Mouse (Mus musculus): Measurements from ENCODE around the gene Dhodh. TPM values are rescaled to one million over a fixed set of nuclear protein-coding genes. Genes with fewer than 3 reads are reported as not detected.
A peak's percentile ranks its signal among the peaks of the same experiment; 100 is the strongest.

Dhodh gene
- total and polyA plus RNA-seq, 2 experiments, result 7.5 to 14.0 TPM

GRCm38 (mm10) chr8:109584830-109585229, 23.6 kb downstream of the Dhodh start:
- peak; percentile 98 for DNase-seq (ENCODE audit: extremely low read depth, low read depth, low spot score)
- Histone ChIP-seq H3K27ac (replicated peaks; ENCODE audit: insufficient read depth, low read depth, low read length) (peak overlapping the region; percentile 100), H3K27me3 (ENCODE audit: control insufficient read depth, insufficient read depth, low read length) (no peaks in the 10 kb centered on the region), H3K9ac (ENCODE audit: low read depth, low read length) (peak overlapping the region; percentile 66), H3K79me2 (ENCODE audit: control insufficient read depth, insufficient read depth, low read length) (no peaks in the 10 kb centered on the region), H3K4me1 (ENCODE audit: control insufficient read depth, insufficient read depth, low read length) (peaks cover 29% of the 10 kb centered on the region), H3K36me3 (ENCODE audit: control insufficient read depth, insufficient read depth, low read length) (no peaks in the 10 kb centered on the region), H3K4me3 (ENCODE audit: insufficient read depth, low read depth, low read length) (no peak overlapping the region)
- TF ChIP-seq CTCF (IDR thresholded peaks at IDR 0.05; ENCODE audit: low read depth, low read length) (no peak), POLR2A (IDR thresholded peaks at IDR 0.05; ENCODE audit: extremely low read depth, insufficient read depth, low read length) (no peak)
- WGBS, result 29% methylated on average over 3 of the region's 3 CpGs

GRCm38 (mm10) chr8:109584293-109584692, 24.2 kb downstream of the Dhodh start:
- Histone ChIP-seq H3K27ac (replicated peaks; ENCODE audit: insufficient read depth, low read depth, low read length) (peak overlapping the region; percentile 95), H3K4me1 (ENCODE audit: control insufficient read depth, insufficient read depth, low read length) (peaks cover 29% of the 10 kb centered on the region), H3K9ac (ENCODE audit: low read depth, low read length) (peak overlapping the region; percentile 64), H3K27me3 (ENCODE audit: control insufficient read depth, insufficient read depth, low read length) (no peaks in the 10 kb centered on the region), H3K36me3 (ENCODE audit: control insufficient read depth, insufficient read depth, low read length) (no peaks in the 10 kb centered on the region), H3K4me3 (ENCODE audit: insufficient read depth, low read depth, low read length) (peak overlapping the region; percentile 34), H3K79me2 (ENCODE audit: control insufficient read depth, insufficient read depth, low read length) (no peaks in the 10 kb centered on the region)
- TF ChIP-seq CTCF (IDR thresholded peaks at IDR 0.05; ENCODE audit: low read depth, low read length) (no peak), POLR2A (IDR thresholded peaks at IDR 0.05; ENCODE audit: extremely low read depth, insufficient read depth, low read length) (no peak)
- 24% methylated on average over 4 of the region's 4 CpGs for WGBS
- peak; percentile 98 for DNase-seq (ENCODE audit: extremely low read depth, low read depth, low spot score)

GRCm38 (mm10) chr8:109578900-109579301, 29.6 kb downstream of the Dhodh start, which contains the start of gene Hp:
Gene Hp, minus strand, starts transcription at chr8:109579172.
- TF ChIP-seq CTCF (IDR thresholded peaks at IDR 0.05; ENCODE audit: low read depth, low read length) (no peak), POLR2A (IDR thresholded peaks at IDR 0.05; ENCODE audit: extremely low read depth, insufficient read depth, low read length) (peak; percentile 92)
- Histone ChIP-seq H3K27ac (replicated peaks; ENCODE audit: insufficient read depth, low read depth, low read length) (peak within 1 kb of the TSS; percentile 86), H3K9ac (ENCODE audit: low read depth, low read length) (peak within 1 kb of the TSS; percentile 78), H3K4me3 (ENCODE audit: insufficient read depth, low read depth, low read length) (peak within 1 kb of the TSS; percentile 87), H3K4me1 (ENCODE audit: control insufficient read depth, insufficient read depth, low read length) (peaks cover 17% of the 10 kb centered on the region), H3K79me2 (ENCODE audit: control insufficient read depth, insufficient read depth, low read length) (peaks cover 9% of the 10 kb centered on the region; the same call in 1 of the 2 replicates), H3K27me3 (ENCODE audit: control insufficient read depth, insufficient read depth, low read length) (no peaks in the 10 kb centered on the region), H3K36me3 (ENCODE audit: control insufficient read depth, insufficient read depth, low read length) (peaks cover 24% of the 10 kb centered on the region; the same call in 1 of the 2 replicates)
- peak; percentile 96 for DNase-seq (ENCODE audit: extremely low read depth, low read depth, low spot score)
- 10% methylated on average over 8 of the region's 8 CpGs for WGBS

GRCm38 (mm10) chr8:109576311-109576710, 32.2 kb downstream of the Dhodh start:
- peak overlapping the region; percentile 87 for H3K4me3 ChIP-seq (ENCODE audit: insufficient read depth, low read depth, low read length)
- H3K79me2 ChIP-seq (ENCODE audit: control insufficient read depth, insufficient read depth, low read length), result peaks cover 9% of the 10 kb centered on the region; the same call in 1 of the 2 replicates
- peak overlapping the region; percentile 79 for H3K27ac ChIP-seq (replicated peaks; ENCODE audit: insufficient read depth, low read depth, low read length)
- DNase-seq (ENCODE audit: extremely low read depth, low read depth, low spot score), result peak; percentile 33
- H3K9ac ChIP-seq (ENCODE audit: low read depth, low read length), result peak overlapping the region; percentile 92
- WGBS, result 25% methylated on average over 4 of the region's 4 CpGs
- no peaks in the 10 kb centered on the region for H3K27me3 ChIP-seq (ENCODE audit: control insufficient read depth, insufficient read depth, low read length)
- TF ChIP-seq POLR2A (IDR thresholded peaks at IDR 0.05; ENCODE audit: extremely low read depth, insufficient read depth, low read length), result no peak
- no peak for TF ChIP-seq CTCF (IDR thresholded peaks at IDR 0.05; ENCODE audit: low read depth, low read length)
- peaks cover 24% of the 10 kb centered on the region; the same call in 1 of the 2 replicates for H3K36me3 ChIP-seq (ENCODE audit: control insufficient read depth, insufficient read depth, low read length)
- peaks cover 13% of the 10 kb centered on the region for H3K4me1 ChIP-seq (ENCODE audit: control insufficient read depth, insufficient read depth, low read length)

GRCm38 (mm10) chr8:109571139-109571538, 37.3 kb downstream of the Dhodh start:
- Histone ChIP-seq H3K4me1 (ENCODE audit: control insufficient read depth, insufficient read depth, low read length) (peaks cover 13% of the 10 kb centered on the region), H3K27me3 (ENCODE audit: control insufficient read depth, insufficient read depth, low read length) (no peaks in the 10 kb centered on the region), H3K27ac (replicated peaks; ENCODE audit: insufficient read depth, low read depth, low read length) (peak overlapping the region; percentile 34; the same call in 1 of the 2 replicates), H3K79me2 (ENCODE audit: control insufficient read depth, insufficient read depth, low read length) (peaks cover 4% of the 10 kb centered on the region), H3K4me3 (ENCODE audit: insufficient read depth, low read depth, low read length) (no peak overlapping the region), H3K9ac (ENCODE audit: low read depth, low read length) (no peak overlapping the region), H3K36me3 (ENCODE audit: control insufficient read depth, insufficient read depth, low read length) (peaks cover 14% of the 10 kb centered on the region; the same call in 1 of the 2 replicates)
- no peak for TF ChIP-seq POLR2A (IDR thresholded peaks at IDR 0.05; ENCODE audit: extremely low read depth, insufficient read depth, low read length)
- no peak for TF ChIP-seq CTCF (IDR thresholded peaks at IDR 0.05; ENCODE audit: low read depth, low read length)
- no peak for DNase-seq (ENCODE audit: extremely low read depth, low read depth, low spot score)
- WGBS, result 70% methylated on average over 12 of the region's 12 CpGs

Data from liver, adult 2 months (tissue).